Mouse (Mus musculus): ENCODE measurements around the gene Cldn4.

Gene Cldn4

GRCm38 (mm10) chr5:134932179-134932902 lies 14.4 kb downstream of the Cldn4 start, which contains the start of gene Mettl27:
Gene Mettl27, plus strand, starts transcription at chr5:134932368.
- in situ Hi-C loops (cut with MboI): no loop called here

GRCm38 (mm10) chr5:134929988-134930387 lies 16.7 kb downstream of the Cldn4 start:
- in situ Hi-C loops (cut with MboI): no loop called here

- in situ Hi-C loops (cut with MboI): no loop called here
These were observed 20.0 kb downstream of the Cldn4 start for GRCm38 (mm10) chr5:134926726-134927125.

- in situ Hi-C loops (cut with MboI): no loop called here
These were observed 23.6 kb downstream of the Cldn4 start for GRCm38 (mm10) chr5:134923141-134923540.

GRCm38 (mm10) chr5:134921106-134921505 lies 25.6 kb downstream of the Cldn4 start:
- in situ Hi-C loops (cut with MboI): no loop called here

- in situ Hi-C loops (cut with MboI): no loop called here
These were observed 26.5 kb downstream of the Cldn4 start for GRCm38 (mm10) chr5:134920106-134920687.

GRCm38 (mm10) chr5:134919097-134919496 lies 27.6 kb downstream of the Cldn4 start:
- in situ Hi-C loops (cut with MboI): no loop called here

- in situ Hi-C loops (cut with MboI): no loop called here
These were observed 28.5 kb downstream of the Cldn4 start for GRCm38 (mm10) chr5:134918071-134918832.

GRCm38 (mm10) chr5:134915311-134915710 lies 31.4 kb downstream of the Cldn4 start, which contains the start of gene Cldn13:
Gene Cldn13, minus strand, starts transcription at chr5:134915526.
- in situ Hi-C loops (cut with MboI): no loop called here

- in situ Hi-C loops (cut with MboI): no loop called here
These were observed 32.2 kb downstream of the Cldn4 start for GRCm38 (mm10) chr5:134914510-134914909.

GRCm38 (mm10) chr5:134913753-134914152 lies 33.0 kb downstream of the Cldn4 start:
- in situ Hi-C loops (cut with MboI): no loop called here

- in situ Hi-C loops (cut with MboI): no loop called here
These were observed 33.4 kb downstream of the Cldn4 start for GRCm38 (mm10) chr5:134913352-134913751.

- in situ Hi-C loops (cut with MboI): no loop called here
These were observed 34.8 kb downstream of the Cldn4 start for GRCm38 (mm10) chr5:134911901-134912300.

GRCm38 (mm10) chr5:134907135-134907534 lies 39.6 kb downstream of the Cldn4 start:
- in situ Hi-C loops (cut with MboI): no loop called here

- in situ Hi-C loops (cut with MboI): no loop called here
These were observed 40.1 kb downstream of the Cldn4 start, which contains the start of gene Tmem270 for GRCm38 (mm10) chr5:134906633-134907032. Gene Tmem270, minus strand, starts transcription at chr5:134906733.

GRCm38 (mm10) chr5:134901644-134902027 lies 45.1 kb downstream of the Cldn4 start:
- in situ Hi-C loops (cut with MboI): no loop called here

GRCm38 (mm10) chr5:134901012-134901643 lies 45.6 kb downstream of the Cldn4 start:
- in situ Hi-C loops (cut with MboI): no loop called here

- in situ Hi-C loops (cut with MboI): no loop called here
These were observed 49.1 kb downstream of the Cldn4 start for GRCm38 (mm10) chr5:134897596-134897995.

GRCm38 (mm10) chr5:134896965-134897364 lies 49.8 kb downstream of the Cldn4 start:
- in situ Hi-C loops (cut with MboI): no loop called here

GRCm38 (mm10) chr5:134895291-134895690 lies 51.4 kb downstream of the Cldn4 start:
- in situ Hi-C loops (cut with MboI): no loop called here
